Mouse (Mus musculus) spleen, adult 2 months (tissue): ENCODE results near the gene Zfp750. TPM values are rescaled to one million over a fixed set of nuclear protein-coding genes. Genes with fewer than 3 reads are reported as not detected.

ENCODE experiments used
- DNase-seq, 2 experiments: peaks; one replicate each; pipeline versions ENCODE4 v3.0.0 to v3.0.0-alpha.2; 2012 to 2021; ENCODE audit warnings: low spot score in 2 of 2, low read depth in 1 of 2
- H3K27ac ChIP-seq: fragments of 200-500 bp; 2 replicates; pipeline ENCODE4 v1.5.1; 2012; ENCODE audit warnings: low read length, inconsistent platforms; ENCODE audit not compliant: insufficient read depth
- H3K27me3 ChIP-seq: fragments of 200-500 bp; 2 replicates; pipeline ENCODE4 v1.6.1; 2012; ENCODE audit warnings: mild to moderate bottlenecking, moderate library complexity, low read length, inconsistent platforms; ENCODE audit not compliant: control insufficient read depth, insufficient read depth
- H3K36me3 ChIP-seq: fragments of 200-500 bp; 2 replicates; pipeline ENCODE4 v1.6.1; 2012; ENCODE audit warnings: mild to moderate bottlenecking, low read length, inconsistent platforms; ENCODE audit not compliant: control insufficient read depth, insufficient read depth
- H3K4me1 ChIP-seq: fragments of 200-500 bp; 2 replicates; pipeline ENCODE4 v1.6.1; 2011; ENCODE audit warnings: inconsistent platforms; ENCODE audit not compliant: control insufficient read depth, insufficient read depth, insufficient read length
- H3K4me3 ChIP-seq: fragments of 200-500 bp; 2 replicates; pipeline ENCODE4 v1.5.1; 2011; ENCODE audit warnings: mild to moderate bottlenecking, inconsistent platforms; ENCODE audit not compliant: insufficient read depth, insufficient read length; ENCODE audit errors: extremely low read depth
- CTCF ChIP-seq: fragments of 200-500 bp; IDR thresholded peaks from 2 replicates; pipeline ENCODE4 v1.5.1; 2011; ENCODE audit warnings: mild to moderate bottlenecking, inconsistent platforms; ENCODE audit not compliant: insufficient read depth, insufficient read length, insufficient replicate concordance; ENCODE audit errors: extremely low read depth
- POLR2A ChIP-seq: fragments of 200-500 bp; IDR thresholded peaks from 2 replicates; pipeline ENCODE4 v1.6.1; 2011; ENCODE audit warnings: low read depth, low read length, inconsistent platforms
- WGBS: fragments of 180-500 bp; shearing (Covaris S2); methylation state at CpG from one replicate; pipeline ENCODE4 v1.1.7; 2018; 5-methylcytosine and 5-hydroxymethylcytosine counted together
- polyA plus RNA-seq: library from polyadenylated mRNA; depleted of rRNA; stranded (reverse); fragments of >200 nt; gene quantifications from 2 replicates; pipeline ENCODE4 v1.2.3, GENCODE M21; 2012

Zfp750 gene
- polyA plus RNA-seq, 1 experiment = 0.11 TPM

- no peaks in the 10 kb centered on the region for H3K36me3 ChIP-seq
These were observed 570 bp upstream of the Zfp750 start for GRCm38 (mm10) chr11:121519703-121520102.

GRCm38 (mm10) chr11:121517687-121518465, 1.3 kb downstream of the Zfp750 start:
- Histone ChIP-seq H3K4me3 (no peak overlapping the region), H3K4me1 (no peaks in the 10 kb centered on the region), H3K36me3 (no peaks in the 10 kb centered on the region; the same call in 1 of the 2 replicates), H3K27me3 (no peaks in the 10 kb centered on the region), H3K27ac (no peak overlapping the region)
- DNase-seq = no peak
- 90% methylated on average over 17 of the region's 17 CpGs for WGBS
- TF ChIP-seq POLR2A (no peak), CTCF (no peak)

More at GRCm38 (mm10) chr11:121519703-121520102, 570 bp upstream of the Zfp750 start:
- DNase-seq = no peak
- no peak overlapping the region for H3K27ac ChIP-seq
- no peak overlapping the region for H3K4me3 ChIP-seq
- WGBS = 89% methylated on average over 7 of the region's 7 CpGs
- H3K4me1 ChIP-seq = no peaks in the 10 kb centered on the region
- TF ChIP-seq POLR2A (no peak), CTCF (no peak)
- no peaks in the 10 kb centered on the region for H3K27me3 ChIP-seq

- Histone ChIP-seq H3K4me3 (no peak overlapping the region), H3K4me1 (no peaks in the 10 kb centered on the region), H3K27me3 (no peaks in the 10 kb centered on the region), H3K36me3 (peaks cover 1% of the 10 kb centered on the region; the same call in 1 of the 2 replicates), H3K27ac (no peak overlapping the region)
- WGBS = 89% methylated on average over 3 of the region's 3 CpGs
- TF ChIP-seq POLR2A = no peak
- no peak for TF ChIP-seq CTCF
- DNase-seq = no peak
These were observed 2.2 kb downstream of the Zfp750 start for GRCm38 (mm10) chr11:121516906-121517305.

GRCm38 (mm10) chr11:121515996-121516395, 3.1 kb downstream of the Zfp750 start:
- TF ChIP-seq CTCF (no peak), POLR2A (no peak)
- Histone ChIP-seq H3K4me1 (no peaks in the 10 kb centered on the region), H3K27ac (no peak overlapping the region), H3K27me3 (no peaks in the 10 kb centered on the region), H3K36me3 (peaks cover 1% of the 10 kb centered on the region; the same call in 1 of the 2 replicates), H3K4me3 (no peak overlapping the region)
- 80% methylated on average over 9 of the region's 9 CpGs for WGBS
- DNase-seq = no peak

GRCm38 (mm10) chr11:121512896-121513572, 6.1 kb downstream of the Zfp750 start:
- WGBS = 94% methylated on average over 8 of the region's 8 CpGs

GRCm38 (mm10) chr11:121510512-121511246, 8.5 kb downstream of the Zfp750 start:
- no peak for DNase-seq
- Histone ChIP-seq H3K4me1 (no peaks in the 10 kb centered on the region), H3K27ac (no peak overlapping the region), H3K36me3 (peaks cover 5% of the 10 kb centered on the region), H3K27me3 (no peaks in the 10 kb centered on the region), H3K4me3 (no peak overlapping the region)
- 94% methylated on average over 9 of the region's 9 CpGs for WGBS
- TF ChIP-seq POLR2A (no peak), CTCF (no peak)

More at GRCm38 (mm10) chr11:121512896-121513572, 6.1 kb downstream of the Zfp750 start:
- TF ChIP-seq CTCF = no peak
- TF ChIP-seq POLR2A = no peak
- Histone ChIP-seq H3K27ac (no peak overlapping the region), H3K27me3 (no peaks in the 10 kb centered on the region), H3K4me1 (no peaks in the 10 kb centered on the region), H3K36me3 (peaks cover 1% of the 10 kb centered on the region; the same call in 1 of the 2 replicates), H3K4me3 (no peak overlapping the region)
- DNase-seq = no peak

- H3K36me3 ChIP-seq = peaks cover 11% of the 10 kb centered on the region
- 90% methylated on average over 4 of the region's 4 CpGs for WGBS
- no peak for TF ChIP-seq POLR2A
- no peak for TF ChIP-seq CTCF
These were observed 10.7 kb downstream of the Zfp750 start for GRCm38 (mm10) chr11:121508478-121508877.

More at GRCm38 (mm10) chr11:121508478-121508877, 10.7 kb downstream of the Zfp750 start:
- no peak overlapping the region for H3K27ac ChIP-seq
- DNase-seq = no peak
- H3K4me1 ChIP-seq = no peaks in the 10 kb centered on the region
- H3K27me3 ChIP-seq = no peaks in the 10 kb centered on the region
- no peak overlapping the region for H3K4me3 ChIP-seq
